Mouse (Mus musculus): Measurements from ENCODE around the gene Upk1b. TPM values are rescaled to one million over a fixed set of nuclear protein-coding genes. Genes with fewer than 3 reads are reported as not detected.

Gene Upk1b
- polyA plus RNA-seq, 1 experiment from 2014 or later = 127 TPM

GRCm38 (mm10) chr16:38742113-38742658, 57.9 kb downstream of the Upk1b start, which contains the start of gene B4galt4:
TSS of gene B4galt4 (plus strand) at chr16:38742264.
- Histone ChIP-seq H3K36me3 (peaks cover 4% of the 10 kb centered on the region; the same call in 1 of the 2 replicates), H3K27me3 (no peaks in the 10 kb centered on the region), H3K4me3 (peak within 1 kb of the TSS; percentile 90), H3K27ac (peak within 1 kb of the TSS; percentile 76), H3K9me3 (no peaks in the 10 kb centered on the region), H3K4me1 (peaks cover 9% of the 10 kb centered on the region; the same call in 1 of the 2 replicates), H3K9ac (peak within 1 kb of the TSS; percentile 87), H3K4me2 (peak within 1 kb of the TSS; percentile 84)
- peak; percentile 92 for ATAC-seq (ENCODE audit: insufficient number of reproducible peaks, low FRiP score, low TSS enrichment, low read depth)
- WGBS = under 1% methylated on average over 64 of the region's 69 CpGs

DNA sequence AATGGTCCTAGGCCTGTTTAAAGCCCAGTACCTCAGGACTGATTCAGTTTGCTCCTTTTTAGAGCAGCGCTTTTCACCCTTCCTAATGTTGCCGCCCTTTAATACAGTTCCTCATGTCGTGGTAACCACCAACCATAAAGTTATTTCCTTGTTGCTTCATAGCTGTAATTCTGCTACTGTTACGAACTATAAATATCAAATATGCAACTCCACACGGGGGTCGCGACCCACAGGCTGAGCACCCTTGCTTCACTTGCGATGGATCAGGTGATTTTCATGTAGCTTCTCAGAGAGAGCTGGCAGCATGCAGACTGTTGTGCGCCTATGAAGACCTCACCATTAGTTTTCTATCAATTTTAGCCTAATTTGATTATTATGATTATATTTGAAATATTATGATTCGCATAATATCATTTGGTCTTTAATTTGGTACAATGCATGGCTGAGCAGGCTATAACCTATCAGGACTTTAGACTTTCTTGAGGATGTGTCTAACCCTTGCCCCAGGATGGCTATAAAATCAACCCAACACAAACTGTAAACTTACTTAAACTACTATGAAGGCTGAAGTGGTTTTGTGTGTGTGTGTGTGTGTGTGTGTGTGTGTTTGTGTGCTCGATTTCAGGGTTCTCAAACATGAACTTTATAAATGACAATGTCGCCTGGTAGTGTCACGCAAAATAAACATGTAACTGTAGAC, 58.8 kb downstream of the Upk1b start:
- peaks cover 9% of the 10 kb centered on the region; the same call in 1 of the 2 replicates for H3K4me1 ChIP-seq
- H3K36me3 ChIP-seq = peaks cover 4% of the 10 kb centered on the region; the same call in 1 of the 2 replicates
- H3K27me3 ChIP-seq = no peaks in the 10 kb centered on the region
- no peak overlapping the region for H3K9ac ChIP-seq
- WGBS = 75% methylated on average over 13 of the region's 13 CpGs
- H3K27ac ChIP-seq = no peak overlapping the region
- peak overlapping the region; percentile 90 for H3K4me3 ChIP-seq
- no peaks in the 10 kb centered on the region for H3K9me3 ChIP-seq
- peak overlapping the region; percentile 84 for H3K4me2 ChIP-seq
- ATAC-seq (ENCODE audit: insufficient number of reproducible peaks, low FRiP score, low TSS enrichment, low read depth) = no peak

DNA sequence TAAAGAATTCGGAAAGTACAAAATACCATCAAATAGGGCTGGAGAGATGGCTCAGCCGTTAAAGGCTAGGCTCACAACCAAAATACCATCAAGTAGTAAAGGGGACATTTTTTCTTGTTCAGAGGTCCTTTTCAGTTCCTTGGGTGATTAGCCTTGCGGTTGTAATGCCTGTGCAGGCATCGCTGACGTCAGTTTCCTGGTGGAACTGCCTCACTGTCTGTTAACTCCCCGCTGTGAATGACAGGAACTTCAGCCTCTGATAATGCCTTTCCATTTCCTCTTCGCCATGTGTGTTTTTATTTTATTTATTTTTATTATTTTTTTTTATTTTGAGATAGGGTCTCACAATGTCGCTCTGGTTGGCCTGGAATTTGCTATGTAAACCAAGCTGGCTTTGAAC, 69.2 kb downstream of the Upk1b start:
- H3K4me2 ChIP-seq = 0 out of 2 replicates have a peak overlapping the region, but pooled peaks have one; percentile 53
- ATAC-seq (ENCODE audit: insufficient number of reproducible peaks, low FRiP score, low TSS enrichment, low read depth) = no peak
- 35% methylated on average over 8 of the region's 8 CpGs for WGBS

GRCm38 (mm10) chr16:38729610-38730288, 70.4 kb downstream of the Upk1b start:
- Histone ChIP-seq H3K27me3 (no peaks in the 10 kb centered on the region), H3K9ac (no peak overlapping the region), H3K27ac (peak overlapping the region; percentile 81), H3K4me3 (peak overlapping the region; percentile 27), H3K4me2 (peak overlapping the region; percentile 53), H3K9me3 (no peaks in the 10 kb centered on the region), H3K36me3 (no peaks in the 10 kb centered on the region), H3K4me1 (peaks cover 18% of the 10 kb centered on the region)
- 24% methylated on average over 15 of the region's 15 CpGs for WGBS
- ATAC-seq (ENCODE audit: insufficient number of reproducible peaks, low FRiP score, low TSS enrichment, low read depth) = peak; percentile 64; the same call in 1 of the 2 replicates

More for the DNA sequence above, 69.2 kb downstream of the Upk1b start:
- H3K27me3 ChIP-seq = no peaks in the 10 kb centered on the region
- H3K36me3 ChIP-seq = no peaks in the 10 kb centered on the region
- H3K4me3 ChIP-seq = no peak overlapping the region
- no peaks in the 10 kb centered on the region for H3K9me3 ChIP-seq
- H3K9ac ChIP-seq = no peak overlapping the region
- peak overlapping the region; percentile 81; the same call in 1 of the 2 replicates for H3K27ac ChIP-seq
- H3K4me1 ChIP-seq = peaks cover 18% of the 10 kb centered on the region

DNA sequence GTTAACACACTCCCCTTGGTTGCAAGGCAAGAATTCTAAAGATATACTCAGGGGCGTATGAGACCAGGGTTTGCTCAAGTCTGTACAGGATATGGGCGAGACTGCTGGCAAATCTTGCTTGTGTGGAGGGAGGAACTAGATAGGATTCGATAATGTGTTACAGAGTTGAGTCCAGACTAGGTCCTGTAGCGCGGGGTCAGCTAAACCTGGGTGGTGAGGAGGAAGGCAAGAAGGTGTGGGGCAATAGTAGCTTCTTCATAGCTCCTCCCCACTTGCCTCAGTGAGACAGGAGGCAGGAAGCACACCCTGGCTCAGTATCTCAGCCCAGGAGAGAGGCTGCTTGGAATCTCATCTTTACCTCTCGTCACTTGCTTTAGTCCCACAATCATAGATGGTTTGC, 71.0 kb downstream of the Upk1b start:
- Histone ChIP-seq H3K9me3 (no peaks in the 10 kb centered on the region), H3K27me3 (no peaks in the 10 kb centered on the region), H3K9ac (no peak overlapping the region), H3K4me3 (no peak overlapping the region), H3K27ac (peak overlapping the region; percentile 33; the same call in 1 of the 2 replicates), H3K36me3 (no peaks in the 10 kb centered on the region), H3K4me1 (peaks cover 18% of the 10 kb centered on the region), H3K4me2 (no peak overlapping the region)
- 73% methylated on average over 6 of the region's 6 CpGs for WGBS
- ATAC-seq (ENCODE audit: insufficient number of reproducible peaks, low FRiP score, low TSS enrichment, low read depth) = no peak

DNA sequence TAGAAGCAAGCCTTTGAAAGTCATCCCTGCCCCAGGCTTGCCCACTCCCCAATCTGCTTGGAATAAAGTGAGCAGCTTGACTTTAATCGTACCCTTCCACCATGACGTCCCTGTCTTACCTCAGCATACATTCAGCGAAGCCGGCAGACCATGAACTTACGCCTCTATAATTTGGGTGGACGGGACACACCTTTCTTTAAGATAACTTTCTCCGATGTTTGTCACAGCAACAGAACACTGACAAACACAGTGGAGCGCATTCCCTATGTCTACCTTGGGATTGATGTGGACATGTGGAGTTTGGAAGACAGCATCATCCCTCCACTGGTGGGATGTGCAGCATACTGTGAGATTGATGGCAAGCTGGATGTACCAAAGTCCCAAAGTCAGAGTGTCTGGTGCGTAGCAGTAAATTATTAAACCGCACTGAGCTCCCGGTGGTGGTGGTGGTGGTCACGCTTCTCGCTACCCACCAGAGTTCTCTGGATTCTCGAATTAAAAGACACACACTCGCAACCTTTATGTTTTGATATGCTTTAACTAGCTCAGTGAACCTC, 71.5 kb downstream of the Upk1b start:
- Histone ChIP-seq H3K9ac (no peak overlapping the region), H3K9me3 (no peaks in the 10 kb centered on the region), H3K4me1 (peaks cover 18% of the 10 kb centered on the region), H3K27ac (no peak overlapping the region), H3K27me3 (no peaks in the 10 kb centered on the region), H3K4me3 (no peak overlapping the region), H3K36me3 (no peaks in the 10 kb centered on the region), H3K4me2 (no peak overlapping the region)
- ATAC-seq (ENCODE audit: insufficient number of reproducible peaks, low FRiP score, low TSS enrichment, low read depth) = no peak
- WGBS = 90% methylated on average over 15 of the region's 15 CpGs

DNA sequence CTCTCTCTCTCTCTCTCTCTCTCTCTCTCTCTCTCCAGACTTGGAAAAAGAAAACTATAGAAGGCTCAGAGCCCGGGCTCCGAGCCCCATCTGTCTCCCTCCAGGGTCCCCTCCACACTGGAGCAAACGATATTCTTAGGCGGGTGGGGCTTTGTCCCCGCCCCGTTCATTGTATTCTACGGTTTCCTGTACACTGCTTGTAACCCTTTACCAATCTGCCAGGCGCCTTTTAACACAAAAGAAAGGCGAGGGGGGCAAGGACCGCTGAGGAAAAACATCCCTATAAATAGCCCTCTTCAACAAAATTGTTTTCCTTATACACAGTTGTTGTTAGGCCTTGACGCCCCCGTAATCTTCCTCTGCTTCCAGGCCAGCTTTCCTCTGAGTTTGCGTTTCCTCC, 75.2 kb downstream of the Upk1b start:
- Histone ChIP-seq H3K36me3 (no peaks in the 10 kb centered on the region), H3K4me3 (no peak overlapping the region), H3K9ac (no peak overlapping the region), H3K27ac (no peak overlapping the region), H3K9me3 (no peaks in the 10 kb centered on the region), H3K27me3 (no peaks in the 10 kb centered on the region), H3K4me1 (peaks cover 8% of the 10 kb centered on the region; the same call in 1 of the 2 replicates), H3K4me2 (no peak overlapping the region)
- WGBS = 58% methylated on average over 13 of the region's 13 CpGs
- ATAC-seq (ENCODE audit: insufficient number of reproducible peaks, low FRiP score, low TSS enrichment, low read depth) = no peak

DNA sequence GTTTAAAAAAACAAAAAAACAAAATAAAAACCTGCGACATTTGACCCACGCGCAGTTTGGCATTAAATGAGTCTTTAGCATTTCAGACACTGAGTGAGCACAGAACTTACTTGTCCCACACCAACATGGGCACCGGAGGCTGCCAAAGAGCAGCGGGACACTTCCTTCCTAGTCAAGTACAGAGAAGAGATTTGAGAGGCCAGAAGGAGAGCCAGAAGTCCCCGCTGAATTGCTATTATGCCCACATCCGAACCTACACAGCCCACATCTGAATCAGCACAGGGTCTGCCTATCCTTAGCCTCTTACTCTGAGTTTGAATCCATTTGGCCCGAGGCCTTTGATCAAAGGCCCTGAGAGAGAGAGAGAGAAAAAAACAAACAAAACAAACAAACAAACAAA, 75.9 kb downstream of the Upk1b start:
- no peak overlapping the region for H3K27ac ChIP-seq

More for the DNA sequence above, 75.9 kb downstream of the Upk1b start:
- Histone ChIP-seq H3K36me3 (no peaks in the 10 kb centered on the region), H3K9ac (no peak overlapping the region), H3K27me3 (no peaks in the 10 kb centered on the region), H3K9me3 (no peaks in the 10 kb centered on the region), H3K4me1 (0 out of 2 replicates have a peak, but pooled peaks cover 3% of the 10 kb centered on the region), H3K4me3 (no peak overlapping the region), H3K4me2 (no peak overlapping the region)
- no peak for ATAC-seq (ENCODE audit: insufficient number of reproducible peaks, low FRiP score, low TSS enrichment, low read depth)
- 75% methylated on average over 8 of the region's 8 CpGs for WGBS

Other genes with a start within 250 kb of the Upk1b start
- 154 and 161 TPM in 2 replicates for gene Tmem39a, start 241.6 kb downstream of the Upk1b start, polyA plus RNA-seq (2015; fragmentation: Nextera tagmentation; extraction: Ambion mirVana)
- 14.5 and 16.2 TPM in 2 replicates for gene Arhgap31, start 87.1 kb downstream of the Upk1b start, polyA plus RNA-seq (2015; fragmentation: Nextera tagmentation; extraction: Ambion mirVana)
- gene B4galt4, start 58.1 kb downstream of the Upk1b start, polyA plus RNA-seq (2015; fragmentation: Nextera tagmentation; extraction: Ambion mirVana) = 26.4 and 26.5 TPM in 2 replicates
- gene 4930435E12Rik, start 28.4 kb upstream of the Upk1b start, polyA plus RNA-seq (2015; fragmentation: Nextera tagmentation; extraction: Ambion mirVana) = not detected in 2 replicates
- 0.57 and 0.77 TPM in 2 replicates for gene Igsf11, start 92.3 kb upstream of the Upk1b start, polyA plus RNA-seq (2015; fragmentation: Nextera tagmentation; extraction: Ambion mirVana)